Mouse (Mus musculus): ENCODE measurements around the gene Dennd1a.

GRCm38 (mm10) chr2:37757016-37757415, 530.2 kb downstream of the Dennd1a start:
- TF ChIP-seq CTCF (IDR thresholded peaks at IDR 0.05; ENCODE audit: control insufficient read depth, insufficient read depth, insufficient replicate concordance, low read depth, low read length): no peak
- no peak for TF ChIP-seq POLR2A (IDR thresholded peaks at IDR 0.05; ENCODE audit: control insufficient read depth, low read depth, low read length)
